Mouse (Mus musculus) CD4-positive helper T cell, adult 2 months (primary cell): ENCODE measurements at regions not wholly inside any gene's neighbourhood (a gene's known extent, or its start where the extent isn't known, plus 50 kb on each side); places are given as distances from the start of the nearest gene placed in this dataset.

ENCODE experiments used
- DNase-seq: peaks from one replicate; pipeline ENCODE4 v3.0.0-alpha.2; 2012; ENCODE audit warnings: low read depth, missing footprints, low spot score

- no peak for DNase-seq
Observed at GRCm38 (mm10) chr7:83161226-83161625, 294.1 kb downstream of the Mex3b start.

- no peak for DNase-seq
Observed at GRCm38 (mm10) chr7:83162868-83163267, 295.7 kb downstream of the Mex3b start.

- DNase-seq: no peak
Observed at GRCm38 (mm10) chr7:83179403-83179802, 312.3 kb downstream of the Mex3b start.

- no peak for DNase-seq
Observed at GRCm38 (mm10) chr7:83186341-83186740, 319.2 kb downstream of the Mex3b start.

- peak; percentile 45 for DNase-seq
Observed at GRCm38 (mm10) chr7:83195896-83196537, 328.9 kb downstream of the Mex3b start.

DNA sequence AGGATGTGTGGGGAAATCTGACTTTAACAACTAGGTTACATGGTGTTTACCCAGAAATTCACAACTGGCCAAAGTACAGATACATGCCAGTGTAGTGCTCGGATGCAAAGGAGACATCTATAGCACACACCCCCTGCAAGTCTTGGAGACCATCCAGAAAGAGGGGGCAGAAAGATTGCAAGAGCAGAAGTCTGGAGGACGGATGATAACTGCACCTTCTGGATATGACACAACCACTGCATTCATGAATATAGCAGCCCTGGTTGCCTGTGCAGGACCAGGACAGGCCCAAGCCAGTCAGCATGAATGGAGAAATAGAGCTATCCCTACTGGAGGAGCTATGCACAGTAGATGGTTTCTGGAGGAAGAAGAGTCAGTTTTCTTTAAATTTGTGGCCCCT, 330.4 kb downstream of the Mex3b start:
- DNase-seq: no peak

GRCm38 (mm10) chr7:83201126-83201686, 334.1 kb downstream of the Mex3b start:
- DNase-seq: no peak

GRCm38 (mm10) chr7:83201768-83202493, 334.8 kb downstream of the Mex3b start:
- no peak for DNase-seq

DNA sequence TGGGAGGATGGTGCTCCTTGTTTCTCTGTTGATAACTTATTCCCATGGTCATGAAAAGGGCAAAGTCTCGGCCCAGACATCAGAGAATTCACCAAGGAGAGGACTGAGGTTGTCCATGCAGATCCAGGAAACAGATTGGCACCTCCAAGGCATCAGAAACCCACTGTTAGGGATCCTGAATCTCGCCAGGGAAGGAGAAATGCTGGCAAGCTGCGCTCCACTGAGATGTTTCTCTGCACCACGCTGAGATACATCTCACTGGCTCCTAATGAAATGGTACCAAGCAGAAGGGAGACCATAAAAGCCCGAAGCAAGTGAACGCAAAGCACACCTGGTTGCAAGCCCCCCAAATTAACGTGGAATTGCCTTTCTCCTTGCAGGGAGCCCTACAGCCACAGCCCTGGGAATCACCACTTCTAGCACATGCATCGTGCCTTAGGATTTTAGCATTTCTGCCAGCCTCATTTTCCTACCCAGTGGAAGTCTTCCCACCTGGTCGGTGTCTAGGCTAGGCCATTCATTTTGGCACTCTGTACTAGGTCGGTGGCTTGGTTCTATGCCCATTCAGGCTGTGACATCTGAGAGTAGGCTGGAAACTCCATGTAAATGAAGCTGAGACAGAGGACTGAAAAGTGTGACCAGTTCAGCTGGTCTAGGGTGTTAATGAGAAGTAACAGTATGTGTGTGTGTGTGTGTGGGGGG, 336.3 kb downstream of the Mex3b start:
- no peak for DNase-seq

DNA sequence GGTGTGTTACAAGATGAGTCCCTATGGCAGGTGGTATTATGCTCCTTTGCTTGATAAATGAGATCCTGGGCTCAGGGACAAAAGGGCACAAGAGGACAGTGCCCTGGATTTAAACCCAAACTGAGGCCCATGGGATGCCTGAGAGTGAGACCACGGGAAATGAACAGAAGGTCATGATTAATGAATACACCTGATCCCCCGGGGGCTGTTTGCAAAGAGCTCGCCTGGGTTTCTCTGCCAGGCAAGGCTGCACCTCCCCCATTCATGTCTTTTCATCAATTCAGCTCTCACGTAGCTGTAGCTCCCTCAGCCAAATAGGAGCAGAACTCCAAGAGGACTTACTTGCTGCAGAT, 336.9 kb downstream of the Mex3b start:
- no peak for DNase-seq

DNA sequence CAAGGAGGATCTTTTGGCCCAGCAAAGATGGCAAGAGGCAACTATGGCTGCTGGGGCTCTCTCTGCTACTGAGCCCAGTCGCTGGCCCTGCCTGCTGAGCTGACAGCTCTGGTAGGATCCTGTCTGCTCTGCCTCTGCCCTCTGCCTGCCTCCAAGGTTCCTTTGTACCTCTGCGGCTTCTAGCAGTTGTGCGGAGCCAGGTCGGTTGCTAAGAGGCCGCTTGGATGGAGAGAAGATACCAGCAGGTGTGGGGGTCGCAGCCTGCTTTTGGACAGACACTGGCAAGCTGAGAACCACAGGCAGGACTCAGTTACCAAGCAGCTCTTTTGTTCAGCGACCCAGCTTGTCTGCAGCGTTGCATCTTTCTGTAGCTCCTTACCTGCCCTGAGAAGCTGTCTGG, 337.6 kb downstream of the Mex3b start:
- DNase-seq: no peak

DNA sequence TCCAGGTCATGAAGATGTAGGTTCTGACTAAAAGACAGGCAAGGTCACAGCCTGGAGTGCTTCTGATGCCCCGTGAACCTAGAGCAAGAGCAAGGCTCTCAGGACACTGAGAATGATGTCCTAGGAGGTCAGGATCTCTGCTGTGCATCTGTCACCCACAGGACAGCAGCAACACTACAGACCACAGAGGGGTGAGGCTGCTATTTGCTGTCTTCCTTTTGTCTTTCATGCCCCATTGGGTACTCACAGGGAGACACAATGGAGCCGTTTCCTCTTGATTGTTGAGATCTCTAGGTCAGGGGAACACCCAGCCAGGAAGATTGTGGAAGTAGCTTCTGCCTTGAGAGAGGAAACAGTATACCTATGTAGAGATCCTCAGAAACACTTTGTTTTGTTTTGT, 339.9 kb downstream of the Mex3b start:
- no peak for DNase-seq

GRCm38 (mm10) chr7:83211611-83212010, 344.5 kb downstream of the Mex3b start:
- no peak for DNase-seq

DNA sequence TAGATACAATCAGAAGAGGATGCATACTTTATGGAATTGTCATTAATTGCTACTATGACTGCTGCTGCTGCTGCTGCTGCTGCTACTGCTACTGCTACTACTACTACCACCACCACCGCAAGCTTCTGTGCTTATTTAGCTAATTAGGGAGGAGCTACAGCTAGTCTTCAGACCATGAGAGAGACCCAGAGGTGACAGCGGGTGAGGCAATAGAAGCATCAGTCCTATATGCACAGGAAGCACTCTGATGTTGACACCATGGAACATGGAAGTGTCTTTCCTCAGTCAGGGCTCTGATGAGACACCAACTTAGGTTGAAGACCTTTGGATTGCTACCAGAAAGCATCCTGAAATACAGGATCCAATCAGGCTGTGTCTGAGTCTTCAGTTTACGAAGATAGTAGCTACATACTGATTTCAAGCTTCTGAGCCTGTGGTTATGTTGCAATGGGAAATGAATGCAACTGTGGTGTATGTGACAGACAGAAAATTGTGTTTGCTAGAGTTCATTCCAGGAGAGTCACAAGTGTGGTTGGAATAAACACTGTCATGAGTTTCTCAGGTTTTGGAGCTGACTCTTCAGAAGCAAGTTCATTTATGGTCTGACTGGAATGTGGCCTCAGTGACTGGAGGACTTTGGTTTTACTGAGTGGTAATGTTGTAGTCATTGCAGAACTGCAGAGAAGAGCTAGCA, 355.0 kb downstream of the Mex3b start:
- no peak for DNase-seq

DNA sequence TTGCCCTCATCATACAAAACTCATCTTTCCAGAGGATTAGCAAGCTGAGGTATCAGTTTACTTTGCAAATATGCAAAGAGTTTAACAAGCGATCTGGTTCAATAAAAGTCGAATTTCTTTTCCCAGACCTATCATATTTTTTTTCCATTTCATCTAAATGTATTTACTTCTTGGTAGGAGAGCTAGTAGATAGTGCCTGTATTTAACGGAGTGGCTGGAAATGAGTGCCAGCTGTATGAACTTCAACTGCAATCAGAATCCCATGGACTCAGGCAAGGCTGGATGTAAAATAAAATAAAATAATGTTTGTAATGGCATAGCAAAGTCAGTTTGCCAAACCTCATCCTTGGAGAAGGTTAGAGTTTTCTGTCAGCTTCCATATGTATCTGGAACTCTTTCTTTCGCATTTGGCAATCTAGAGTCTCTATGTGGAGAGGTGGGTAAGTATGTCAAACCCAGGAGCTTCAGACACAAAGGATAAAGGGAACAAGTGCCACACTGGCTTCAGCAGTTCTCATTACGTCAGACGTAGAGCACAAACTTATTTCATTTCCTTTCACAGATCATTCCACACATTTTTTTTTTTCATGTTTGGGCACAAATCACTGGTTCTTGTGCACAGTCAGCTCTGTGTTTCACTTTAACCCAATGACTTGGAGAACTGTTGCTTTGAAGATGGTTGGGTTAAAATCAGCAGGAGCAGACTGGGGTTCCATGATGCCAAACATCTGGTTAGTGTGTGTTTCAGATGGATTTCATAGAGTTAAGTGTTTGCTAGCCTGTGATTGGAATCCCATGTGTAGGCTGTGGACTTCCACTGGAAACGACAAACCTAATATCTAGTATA, 357.2 kb upstream of the Tmc3 start:
- no peak for DNase-seq

DNA sequence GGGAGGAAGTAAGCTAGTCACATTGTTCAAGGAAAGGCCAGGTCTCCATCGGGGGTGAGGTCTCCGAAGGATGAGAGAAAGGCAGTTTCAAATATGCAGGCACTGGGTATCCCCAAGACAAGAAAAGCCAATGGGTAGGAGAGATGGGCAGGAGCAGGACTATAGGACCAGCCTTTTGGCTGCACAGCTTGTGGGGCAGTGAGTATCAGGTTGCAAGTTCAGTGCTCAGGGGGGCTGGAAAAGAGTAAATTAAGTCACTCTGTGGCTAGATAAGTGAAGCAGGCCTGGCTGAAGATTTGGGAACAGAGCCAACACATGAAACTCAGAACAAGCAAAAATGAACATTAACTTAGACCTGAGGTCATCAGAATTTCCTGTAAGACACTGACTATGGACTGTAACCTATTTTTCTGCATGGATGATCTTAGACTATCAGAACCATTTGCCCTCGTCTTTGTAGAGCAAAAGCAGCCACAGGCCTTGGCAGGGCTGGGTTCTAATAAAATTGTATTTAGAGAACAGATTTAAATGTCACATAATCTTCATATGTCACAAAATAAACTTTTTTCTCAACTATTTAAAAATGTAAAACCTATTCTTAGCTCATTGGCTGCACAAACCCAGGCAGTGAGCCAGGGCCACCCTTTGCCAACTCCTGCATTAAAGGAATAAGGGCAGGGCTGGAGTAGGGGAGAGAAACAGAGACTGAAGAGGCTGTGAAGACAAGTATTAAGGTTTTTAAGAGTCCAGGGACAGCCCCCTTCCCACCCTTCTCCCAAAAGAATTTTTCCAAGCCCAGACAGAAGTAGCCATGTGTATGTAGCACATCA, 354.0 kb upstream of the Tmc3 start:
- DNase-seq: no peak

DNA sequence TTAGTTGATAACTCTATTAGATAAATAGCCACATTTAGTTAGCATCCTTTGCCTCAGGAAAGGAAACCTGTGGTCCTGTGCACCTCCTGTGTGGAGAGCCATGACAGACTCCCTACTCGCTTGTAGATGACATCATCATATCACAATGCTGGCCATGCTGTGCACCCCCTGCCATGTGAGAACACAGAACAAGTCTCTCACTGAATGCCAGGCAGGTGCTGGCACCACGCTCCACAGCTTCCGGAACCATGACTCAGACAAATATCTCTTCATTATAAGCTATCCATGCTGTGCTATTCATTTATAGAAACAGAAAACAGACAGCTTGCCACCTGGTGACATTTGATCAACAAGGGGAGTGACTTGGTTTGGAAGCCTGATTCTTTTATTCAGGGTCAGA, 349.1 kb upstream of the Tmc3 start:
- DNase-seq: no peak

GRCm38 (mm10) chr7:83237336-83237735, 347.4 kb upstream of the Tmc3 start:
- DNase-seq: no peak

GRCm38 (mm10) chr7:83238091-83238490, 346.6 kb upstream of the Tmc3 start:
- no peak for DNase-seq

DNA sequence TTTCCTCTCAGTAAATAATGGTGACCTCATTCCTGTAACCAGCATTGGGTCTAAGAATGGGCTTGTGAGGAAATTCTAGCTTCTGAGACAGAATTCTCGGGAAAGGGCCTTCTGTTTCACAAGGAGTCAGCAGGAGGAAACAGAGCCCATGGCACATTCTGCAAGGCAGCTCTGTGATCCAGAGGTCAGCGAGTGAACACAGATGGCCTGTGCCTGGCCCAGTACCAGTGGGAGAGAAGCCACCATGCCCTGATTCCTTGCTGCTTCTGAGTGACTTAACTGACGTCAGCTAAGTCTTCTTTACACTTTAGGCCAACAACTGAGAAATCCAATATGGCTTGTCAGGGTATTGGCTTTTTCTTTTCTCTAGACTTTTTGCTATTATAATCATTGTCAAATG, 342.5 kb upstream of the Tmc3 start:
- no peak for DNase-seq
